Mouse (Mus musculus) right cerebral cortex, postnatal 25 days (tissue): ENCODE results near the gene Pdk2.
A peak's percentile ranks its signal among the peaks of the same experiment; 100 is the strongest.

ENCODE experiments used
- DNase-seq: peaks from one replicate; pipeline ENCODE4 v3.0.0; 2022

Pdk2 gene

DNA sequence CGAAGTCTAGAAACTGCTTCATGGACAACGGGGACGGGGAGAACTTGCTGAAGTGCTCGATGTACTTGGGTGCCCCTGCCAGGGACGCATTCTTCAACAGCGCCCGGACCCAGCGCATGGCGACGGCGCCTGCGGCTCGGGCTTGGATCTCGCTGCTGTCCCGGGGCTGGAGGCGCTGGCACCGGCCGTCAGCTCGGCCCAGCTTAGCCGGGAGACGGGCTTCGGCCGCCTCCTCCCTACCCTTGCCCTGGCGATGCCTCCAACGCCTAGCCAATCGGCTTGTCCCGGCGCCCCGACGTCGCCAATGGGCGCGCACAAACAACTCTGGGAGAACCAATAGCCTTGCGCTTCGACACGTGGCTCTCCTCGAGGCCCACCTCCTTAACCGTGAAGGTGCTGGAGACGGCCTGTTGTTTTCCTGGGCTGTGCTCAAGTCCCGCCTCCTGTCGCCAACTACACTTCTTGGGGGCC is at the start of gene Pdk2:
Gene Pdk2 (minus strand): TSS at position 216 of the 471 bp plus-strand sequence.
- DNase-seq = peak; percentile 97

DNA sequence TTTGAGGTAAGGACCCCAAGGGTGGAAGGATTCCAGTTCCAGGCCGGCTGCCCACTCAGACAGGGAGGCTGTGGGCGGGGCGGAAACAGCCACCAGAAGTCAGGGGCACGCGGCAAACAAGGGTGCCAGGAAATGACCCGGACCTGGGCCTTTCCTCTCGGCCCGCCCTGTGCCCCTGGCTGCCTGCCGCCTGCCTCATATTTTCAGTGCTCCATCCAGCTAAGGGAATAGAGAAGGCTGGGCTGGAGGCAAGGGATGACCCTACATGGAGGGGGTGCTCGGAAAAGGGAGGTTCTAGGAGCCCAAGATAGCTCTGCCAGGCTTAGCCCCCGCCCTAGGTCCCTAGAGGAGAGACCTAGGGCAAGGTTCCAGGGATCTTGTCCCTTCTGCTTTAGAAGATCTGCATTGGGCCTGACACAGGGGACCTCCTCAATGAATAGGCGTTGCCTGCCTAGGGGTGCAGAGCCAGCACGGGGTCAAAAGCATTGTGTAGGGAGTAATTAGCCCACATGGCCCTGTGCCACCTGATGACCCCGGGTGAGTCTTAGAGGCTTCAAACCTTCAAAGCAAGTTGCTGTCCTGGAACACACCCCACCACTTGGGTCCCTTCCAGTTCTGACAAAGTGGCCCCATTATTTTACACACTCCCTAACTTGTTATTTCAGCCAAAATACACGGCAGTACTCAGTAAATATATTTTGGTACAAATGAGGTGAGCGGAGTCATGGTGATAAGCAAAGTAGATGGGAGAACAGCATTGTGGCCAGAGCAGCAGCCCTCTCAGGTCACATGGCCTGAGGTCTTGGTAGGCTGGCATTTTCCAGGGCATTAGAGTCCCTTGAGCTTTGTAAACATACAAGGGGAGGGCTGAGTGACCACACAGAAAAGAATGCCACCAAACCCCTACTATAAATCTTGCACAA is 48.0 kb upstream of the Pdk2 start:
- DNase-seq = no peak

DNA sequence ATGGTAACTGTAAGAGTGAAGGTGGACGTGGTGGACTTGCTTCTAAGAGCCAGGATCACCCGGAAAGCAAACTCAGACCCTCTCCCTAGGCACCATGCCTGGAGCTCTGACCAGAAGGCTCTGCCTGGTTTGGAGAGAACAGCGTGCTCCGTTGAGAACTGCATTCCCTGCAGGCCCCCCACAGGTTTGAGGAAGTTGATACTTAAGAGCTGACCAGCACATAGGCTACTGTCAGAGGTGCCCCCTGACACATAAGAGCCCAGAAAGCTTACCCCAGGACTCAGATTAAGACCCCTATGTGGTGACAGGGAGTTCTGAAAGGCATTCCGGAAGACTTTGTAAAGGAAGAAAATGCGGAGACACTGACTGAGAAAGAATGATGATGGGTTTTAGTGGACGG is 47.1 kb upstream of the Pdk2 start:
- no peak for DNase-seq

- no peak for DNase-seq
Observed at GRCm38 (mm10) chr11:95087301-95088228, 46.4 kb upstream of the Pdk2 start.

DNA sequence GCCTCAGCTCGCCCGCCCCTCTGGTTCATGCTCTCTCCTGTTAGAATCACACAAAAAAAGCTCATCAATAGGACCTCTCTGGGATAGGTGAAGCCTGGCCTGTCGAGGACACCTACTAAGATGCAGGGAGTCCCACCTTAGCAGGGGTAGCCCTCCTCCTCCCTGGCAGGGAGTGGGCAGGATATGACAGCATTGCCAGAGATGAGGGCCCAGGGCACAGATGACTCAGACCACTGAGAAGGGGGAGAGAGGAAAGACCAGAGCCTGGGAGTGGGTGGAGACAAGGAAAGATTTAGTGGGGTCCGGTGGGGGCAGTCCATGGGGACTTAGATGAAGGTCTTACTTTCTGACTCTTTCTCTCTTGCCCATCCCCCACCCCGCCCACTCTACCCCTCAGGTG is 45.1 kb upstream of the Pdk2 start:
- no peak for DNase-seq

- DNase-seq = no peak
Observed at GRCm38 (mm10) chr11:95085710-95086109, 44.6 kb upstream of the Pdk2 start.

DNA sequence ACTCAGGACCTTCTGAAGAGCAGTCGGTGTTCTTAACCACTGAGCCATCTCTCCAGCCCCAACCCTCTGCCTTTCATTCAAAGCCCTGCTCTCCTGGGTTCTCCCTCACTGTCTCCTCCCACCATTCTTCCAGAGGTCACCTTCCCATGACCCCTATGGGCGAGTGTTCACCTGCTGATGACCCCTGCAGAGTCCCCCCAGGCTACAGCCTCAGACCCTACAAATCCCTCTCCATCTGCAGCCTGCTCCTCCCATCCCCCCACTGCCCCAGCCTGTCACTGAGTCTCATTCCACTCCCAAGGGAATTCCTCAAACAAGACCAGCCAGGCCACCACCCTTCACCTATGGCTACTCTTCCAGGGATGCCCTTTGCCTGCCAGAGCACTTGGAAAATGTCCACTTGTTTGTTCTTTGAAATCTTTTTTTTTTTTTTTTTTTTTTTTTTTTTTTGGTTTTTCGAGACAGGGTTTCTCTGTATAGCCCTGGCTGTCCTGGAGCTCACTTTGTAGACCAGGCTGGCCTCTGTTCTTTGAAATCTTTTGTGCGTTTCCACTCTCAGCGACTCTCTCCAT is 43.7 kb upstream of the Pdk2 start:
- DNase-seq = no peak

- DNase-seq = no peak
Observed at GRCm38 (mm10) chr11:95084175-95084574, 43.0 kb upstream of the Pdk2 start.

GRCm38 (mm10) chr11:95082896-95083295 is 41.7 kb upstream of the Pdk2 start:
- no peak for DNase-seq

- DNase-seq = no peak
Observed at GRCm38 (mm10) chr11:95080783-95081182, 39.6 kb upstream of the Pdk2 start.

GRCm38 (mm10) chr11:95079256-95079875 is 38.2 kb upstream of the Pdk2 start:
- no peak for DNase-seq

DNA sequence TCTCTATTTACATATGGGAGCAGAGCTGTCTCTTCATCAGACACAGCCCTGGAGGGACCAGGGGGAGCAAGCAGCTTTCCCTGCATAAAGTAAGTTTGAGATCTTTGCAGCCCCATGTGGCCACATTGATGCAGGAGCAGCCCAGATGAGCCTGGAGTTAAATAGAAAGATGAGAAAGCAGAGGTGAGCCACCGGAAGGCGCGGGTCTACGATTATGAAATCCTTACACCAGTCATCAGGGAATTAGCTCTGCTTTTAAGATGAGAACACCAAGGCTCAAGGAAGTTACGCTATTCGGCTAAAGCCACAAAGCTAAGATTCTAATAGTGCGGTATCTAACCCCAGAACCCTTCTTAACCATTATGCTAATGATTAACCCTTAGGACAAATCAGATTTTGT is 36.8 kb upstream of the Pdk2 start:
- DNase-seq = no peak

- peak; percentile 63 for DNase-seq
Observed at GRCm38 (mm10) chr11:95076536-95077111, 35.5 kb upstream of the Pdk2 start, which contains the start of gene Itga3. Gene Itga3 (minus strand): TSS chr11:95076801.

GRCm38 (mm10) chr11:95076041-95076535 is 34.9 kb upstream of the Pdk2 start:
- peak; percentile 67 for DNase-seq

- no peak for DNase-seq
Observed at GRCm38 (mm10) chr11:95075197-95076040, 34.3 kb upstream of the Pdk2 start.

DNA sequence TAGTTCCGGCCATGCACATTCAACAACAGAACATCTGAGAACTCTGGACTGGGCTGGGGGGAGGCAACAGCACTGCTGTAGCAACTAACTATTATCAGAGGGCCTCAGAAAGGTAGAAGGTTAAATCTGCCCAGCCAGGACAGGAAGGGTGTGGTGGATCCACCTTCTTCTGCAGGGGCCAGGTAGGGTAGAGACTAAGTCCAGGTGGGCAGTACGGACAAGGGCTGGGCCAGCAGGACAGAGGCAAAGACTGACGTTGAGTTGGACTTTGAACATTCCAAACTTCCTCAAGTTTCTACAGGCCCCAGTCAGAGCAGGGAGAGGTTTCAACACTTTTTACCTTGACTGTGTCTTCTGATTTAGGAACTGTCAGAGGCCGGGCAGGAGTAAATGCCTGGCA is 33.5 kb upstream of the Pdk2 start:
- no peak for DNase-seq

DNA sequence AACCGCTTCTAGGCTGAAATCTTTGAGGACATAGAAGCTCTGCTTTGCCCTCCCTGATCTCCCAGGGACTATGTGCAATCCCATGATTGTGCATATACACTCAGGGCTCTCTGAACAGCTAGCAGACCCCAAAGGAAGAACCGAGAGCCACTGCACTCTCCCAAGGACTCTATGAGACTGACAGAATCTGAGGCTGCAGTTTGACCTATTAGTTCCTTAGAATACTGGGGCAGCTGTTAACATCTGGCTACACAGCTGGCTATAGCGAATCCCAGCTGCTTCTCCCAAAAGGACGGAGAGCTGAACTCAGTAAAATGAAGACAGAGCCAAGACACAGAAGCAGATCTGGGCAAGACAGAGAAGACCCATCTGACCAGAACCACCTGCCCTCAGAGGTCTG is 32.7 kb upstream of the Pdk2 start:
- DNase-seq = no peak

- DNase-seq = no peak
Observed at GRCm38 (mm10) chr11:95072804-95073203, 31.6 kb upstream of the Pdk2 start.

DNA sequence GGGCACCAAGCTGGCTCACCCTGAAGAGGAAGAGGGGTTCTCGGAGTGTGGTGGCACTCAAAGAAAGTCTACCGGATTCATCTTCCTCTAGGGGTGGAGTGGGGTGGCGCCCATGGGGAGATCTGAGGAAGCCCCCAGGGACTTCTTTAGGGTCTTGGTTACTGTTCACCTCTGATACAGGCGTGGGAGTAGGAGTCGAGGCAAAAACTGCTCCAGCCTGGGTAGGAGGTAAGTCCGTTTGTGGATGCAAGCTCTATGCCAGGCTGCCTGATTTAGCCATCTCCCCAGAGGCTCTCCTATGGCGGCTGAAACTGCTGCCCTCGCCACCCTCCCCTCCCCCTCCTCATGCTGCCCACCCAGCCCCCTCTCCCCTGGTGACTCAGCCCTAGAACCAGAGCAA is 31.0 kb upstream of the Pdk2 start:
- DNase-seq = no peak

- no peak for DNase-seq
Observed at GRCm38 (mm10) chr11:95071266-95071665, 30.1 kb upstream of the Pdk2 start.
